Mouse (Mus musculus) stomach, embryonic 16.5 days (tissue): ENCODE results near the gene Lsm14a. TPM values are rescaled to one million over a fixed set of nuclear protein-coding genes. Genes with fewer than 3 reads are reported as not detected.

Source experiments
- ATAC-seq: fragments of 200-750 bp; cut with Nextera tagmentation; 2 replicates; pipeline ENCODE4 v1.8.0; 2017; ENCODE audit warnings: moderate number of reproducible peaks, moderate TSS enrichment; ENCODE audit not compliant: insufficient read depth, low FRiP score
- H3K27ac ChIP-seq: fragments of 300-500 bp; sonication (generic); 2 replicates; pipeline ENCODE4 v1.5.1; 2014; ENCODE audit warnings: low read length
- H3K27me3 ChIP-seq: fragments of 300-500 bp; sonication (generic); 2 replicates; pipeline ENCODE4 v1.6.1; 2014; ENCODE audit warnings: low read length, control low read depth, mixed read lengths; ENCODE audit not compliant: control insufficient read depth, insufficient read depth
- H3K36me3 ChIP-seq: fragments of 300-500 bp; sonication (generic); 2 replicates; pipeline ENCODE4 v1.6.1; 2014; ENCODE audit warnings: low read length; ENCODE audit not compliant: control insufficient read depth, insufficient read depth
- H3K4me1 ChIP-seq: fragments of 300-500 bp; sonication (generic); 2 replicates; pipeline ENCODE4 v1.6.1; 2014; ENCODE audit warnings: low read length, control low read depth, mixed read lengths; ENCODE audit not compliant: control insufficient read depth, insufficient read depth
- H3K4me2 ChIP-seq: fragments of 300-500 bp; sonication (generic); 2 replicates; pipeline ENCODE4 v1.6.1; 2014; ENCODE audit warnings: low read depth, low read length, mixed read lengths
- H3K4me3 ChIP-seq: fragments of 300-500 bp; sonication (generic); replicated peaks from 2 replicates; pipeline ENCODE4 v1.5.1; 2014; ENCODE audit warnings: mild to moderate bottlenecking, low read length
- H3K9ac ChIP-seq: fragments of 300-500 bp; sonication (generic); 2 replicates; pipeline ENCODE4 v1.6.1; 2014; ENCODE audit warnings: low read length
- H3K9me3 ChIP-seq: fragments of 300-500 bp; sonication (generic); replicated peaks from 2 replicates; pipeline ENCODE4 v1.6.1; 2016; ENCODE audit warnings: low read length, control low read depth; ENCODE audit not compliant: control insufficient read depth
- WGBS: fragments of 180-500 bp; shearing (Covaris S2); extraction: QIAGEN DNeasy Blood & Tissue Kit; methylation state at CpG from one replicate; pipeline ENCODE4 v1.1.7; 2014; 5-methylcytosine and 5-hydroxymethylcytosine counted together
- polyA plus RNA-seq: library from polyadenylated mRNA; unstranded; fragments of >200 nt; fragmentation: Nextera tagmentation; extraction: Ambion mirVana; gene quantifications from 2 replicates; pipeline ENCODE4 v1.2.1, GENCODE M21; 2015

Gene Lsm14a
- polyA plus RNA-seq, 1 experiment from 2014 or later: 76.1 TPM

GRCm38 (mm10) chr7:34324857-34325256 is 68.3 kb downstream of the Lsm14a start:
- H3K27me3 ChIP-seq: no peaks in the 10 kb centered on the region
- H3K4me2 ChIP-seq: no peak overlapping the region
- no peak overlapping the region for H3K27ac ChIP-seq
- H3K9me3 ChIP-seq: 0 out of 2 replicates have a peak, but pooled peaks cover 4% of the 10 kb centered on the region
- peaks cover 8% of the 10 kb centered on the region; the same call in 1 of the 2 replicates for H3K4me1 ChIP-seq
- WGBS: 76% methylated on average over 1 of the region's 1 CpGs
- H3K36me3 ChIP-seq: no peaks in the 10 kb centered on the region
- no peak overlapping the region for H3K9ac ChIP-seq
- no peak overlapping the region for H3K4me3 ChIP-seq
- no peak for ATAC-seq

GRCm38 (mm10) chr7:34324005-34324404 is 69.1 kb downstream of the Lsm14a start:
- H3K36me3 ChIP-seq: no peaks in the 10 kb centered on the region
- H3K4me1 ChIP-seq: peaks cover 9% of the 10 kb centered on the region; the same call in 1 of the 2 replicates
- 0 out of 2 replicates have a peak, but pooled peaks cover 4% of the 10 kb centered on the region for H3K9me3 ChIP-seq
- H3K27me3 ChIP-seq: no peaks in the 10 kb centered on the region
- no peak overlapping the region for H3K4me3 ChIP-seq
- no peak for ATAC-seq
- WGBS: 95% methylated on average over 2 of the region's 2 CpGs
- no peak overlapping the region for H3K27ac ChIP-seq
- no peak overlapping the region for H3K4me2 ChIP-seq
- no peak overlapping the region for H3K9ac ChIP-seq

- H3K9me3 ChIP-seq: 0 out of 2 replicates have a peak, but pooled peaks cover 4% of the 10 kb centered on the region
- no peaks in the 10 kb centered on the region for H3K27me3 ChIP-seq
- peaks cover 9% of the 10 kb centered on the region for H3K4me1 ChIP-seq
- 53% methylated on average over 8 of the region's 8 CpGs for WGBS
- H3K36me3 ChIP-seq: no peaks in the 10 kb centered on the region
- peak overlapping the region; percentile 36; the same call in 1 of the 2 replicates for H3K27ac ChIP-seq
- no peak for ATAC-seq
- no peak overlapping the region for H3K4me2 ChIP-seq
- H3K9ac ChIP-seq: no peak overlapping the region
- H3K4me3 ChIP-seq: no peak overlapping the region
Measured at GRCm38 (mm10) chr7:34323351-34323750, 69.8 kb downstream of the Lsm14a start.

- no peak for ATAC-seq
- Histone ChIP-seq H3K36me3 (no peaks in the 10 kb centered on the region), H3K4me1 (peaks cover 5% of the 10 kb centered on the region), H3K27ac (no peak overlapping the region; the same call in 1 of the 2 replicates), H3K4me3 (no peak overlapping the region), H3K9ac (no peak overlapping the region), H3K9me3 (0 out of 2 replicates have a peak, but pooled peaks cover 4% of the 10 kb centered on the region), H3K27me3 (no peaks in the 10 kb centered on the region), H3K4me2 (no peak overlapping the region)
- 76% methylated on average over 4 of the region's 4 CpGs for WGBS
Measured at GRCm38 (mm10) chr7:34321958-34322357, 71.2 kb downstream of the Lsm14a start.

GRCm38 (mm10) chr7:34321119-34321518 is 72.0 kb downstream of the Lsm14a start:
- ATAC-seq: no peak
- WGBS: 64% methylated on average over 5 of the region's 5 CpGs
- Histone ChIP-seq H3K4me2 (no peak overlapping the region), H3K9ac (no peak overlapping the region), H3K27me3 (no peaks in the 10 kb centered on the region), H3K4me1 (peaks cover 5% of the 10 kb centered on the region), H3K27ac (0 out of 2 replicates have a peak overlapping the region, but pooled peaks have one; percentile 23), H3K4me3 (no peak overlapping the region), H3K9me3 (0 out of 2 replicates have a peak, but pooled peaks cover 4% of the 10 kb centered on the region), H3K36me3 (no peaks in the 10 kb centered on the region)

GRCm38 (mm10) chr7:34319957-34320356 is 73.2 kb downstream of the Lsm14a start:
- WGBS: 34% methylated on average over 3 of the region's 3 CpGs
- H3K27ac ChIP-seq: peak overlapping the region; percentile 38

GRCm38 (mm10) chr7:34319123-34319522 is 74.0 kb downstream of the Lsm14a start:
- H3K4me3 ChIP-seq: no peak overlapping the region
- no peak for ATAC-seq
- H3K27me3 ChIP-seq: no peaks in the 10 kb centered on the region
- 0 out of 2 replicates have a peak, but pooled peaks cover 2% of the 10 kb centered on the region for H3K9me3 ChIP-seq
- H3K9ac ChIP-seq: no peak overlapping the region
- peaks cover 5% of the 10 kb centered on the region for H3K4me1 ChIP-seq
- no peaks in the 10 kb centered on the region for H3K36me3 ChIP-seq
- H3K4me2 ChIP-seq: no peak overlapping the region
- 61% methylated on average over 2 of the region's 2 CpGs for WGBS
- H3K27ac ChIP-seq: peak overlapping the region; percentile 87

More at GRCm38 (mm10) chr7:34319957-34320356, 73.2 kb downstream of the Lsm14a start:
- Histone ChIP-seq H3K4me2 (no peak overlapping the region), H3K27me3 (no peaks in the 10 kb centered on the region), H3K9ac (no peak overlapping the region), H3K36me3 (no peaks in the 10 kb centered on the region), H3K4me1 (peaks cover 5% of the 10 kb centered on the region), H3K4me3 (no peak overlapping the region), H3K9me3 (0 out of 2 replicates have a peak, but pooled peaks cover 4% of the 10 kb centered on the region)
- ATAC-seq: no peak

- Histone ChIP-seq H3K9me3 (no peaks in the 10 kb centered on the region), H3K27me3 (no peaks in the 10 kb centered on the region), H3K4me3 (no peak overlapping the region), H3K9ac (no peak overlapping the region), H3K4me1 (peaks cover 5% of the 10 kb centered on the region), H3K36me3 (no peaks in the 10 kb centered on the region), H3K27ac (peak overlapping the region; percentile 87), H3K4me2 (no peak overlapping the region)
- ATAC-seq: peak; percentile 63; the same call in 1 of the 2 replicates
- 36% methylated on average over 7 of the region's 7 CpGs for WGBS
Measured at GRCm38 (mm10) chr7:34317901-34318476, 75.1 kb downstream of the Lsm14a start.

GRCm38 (mm10) chr7:34313443-34313875 is 79.7 kb downstream of the Lsm14a start, which contains the start of gene 4931406P16Rik:
4931406P16Rik (minus strand) TSS chr7:34313551.
- ATAC-seq: peak; percentile 90
- H3K4me1 ChIP-seq: peaks cover 9% of the 10 kb centered on the region; the same call in 1 of the 2 replicates
- H3K4me2 ChIP-seq: peak within 1 kb of the TSS; percentile 81
- H3K4me3 ChIP-seq: peak within 1 kb of the TSS; percentile 91
- under 1% methylated on average over 41 of the region's 41 CpGs for WGBS
- H3K27ac ChIP-seq: peak within 1 kb of the TSS; percentile 84
- H3K36me3 ChIP-seq: no peaks in the 10 kb centered on the region
- H3K9me3 ChIP-seq: no peaks in the 10 kb centered on the region
- H3K27me3 ChIP-seq: no peaks in the 10 kb centered on the region
- H3K9ac ChIP-seq: peak within 1 kb of the TSS; percentile 97
